Mouse (Mus musculus) megakaryocyte, adult 5-6 weeks (primary cell): Measurements from ENCODE around the gene Gm5416. TPM values are rescaled to one million over a fixed set of nuclear protein-coding genes. Genes with fewer than 3 reads are reported as not detected.
A peak's percentile ranks its signal among the peaks of the same experiment; 100 is the strongest.
"Not testable (repeated sequence)": the region's sequence is repeated elsewhere in the genome, so short reads cannot be mapped to it uniquely, and the experiment has no call there.

Experiments used
- ATAC-seq: 2 replicates; pipeline ENCODE4 v1.8.0; 2016; ENCODE audit warnings: mild to moderate bottlenecking, inconsistent platforms; ENCODE audit not compliant: poor library complexity, severe bottlenecking
- total RNA-seq, 2 experiments: library from RNA; stranded (forward) in 1 of 2; stranded (reverse) in 1 of 2; fragments of 153-499, 151-499 nt in 1 of 2; fragments of 221-1000, 200-1000 nt in 1 of 2; gene quantifications; 2 replicates each; pipeline versions ENCODE4 v1.2.3 to v1.2.4; 2015 to 2017

Gm5416 gene
- 1.0 TPM in 1 of 2 replicates, not detected in the other for total RNA-seq (2015)
- total RNA-seq (2017), result not detected in 2 replicates

DNA sequence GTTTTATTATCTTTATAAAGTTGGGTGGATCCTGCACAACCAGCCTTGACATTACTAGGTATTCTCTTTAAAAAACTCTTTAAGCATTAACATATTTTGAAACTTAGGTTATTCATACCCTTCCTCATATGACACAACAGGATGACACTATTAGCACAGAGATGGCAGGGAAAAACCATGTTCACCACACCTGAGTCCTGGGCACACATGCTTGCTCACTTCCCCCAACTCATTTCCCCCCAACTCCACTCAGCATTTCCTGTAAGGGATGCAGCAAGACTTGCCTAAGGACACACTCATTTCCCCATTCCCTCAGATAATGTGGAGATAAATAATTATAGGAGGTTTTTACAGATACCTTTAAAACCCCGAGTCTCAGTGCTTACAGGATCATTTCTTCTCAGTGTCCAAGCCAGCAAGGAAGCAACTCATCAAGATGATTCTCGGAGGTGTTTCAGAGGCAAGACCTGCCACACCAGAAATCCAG lies at the start of gene Gm5416:
Gene Gm5416 (plus strand): TSS at position 437 of the 487 bp plus-strand sequence.
- no peak for ATAC-seq

DNA sequence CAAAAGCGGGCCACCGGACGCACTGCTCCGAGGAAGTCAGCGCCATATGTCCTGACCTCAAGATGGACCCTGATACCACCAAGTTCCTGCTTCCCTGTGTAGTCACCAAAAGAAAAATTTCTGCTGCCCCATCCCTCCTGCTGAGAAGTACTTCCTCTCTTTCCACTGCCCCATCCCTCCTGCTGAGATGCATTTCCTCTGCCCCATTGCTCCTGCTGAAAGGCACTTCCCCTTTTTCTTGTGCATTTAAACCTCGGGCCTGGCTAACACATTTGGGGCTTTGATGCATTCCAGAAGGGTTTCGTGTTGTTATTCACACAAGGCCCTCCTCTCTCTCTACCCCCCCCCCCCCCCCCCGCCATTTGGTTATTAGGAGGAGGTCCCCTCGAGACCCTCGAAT lies 42.4 kb upstream of the Gm5416 start:
- not testable (repeated sequence) for ATAC-seq

DNA sequence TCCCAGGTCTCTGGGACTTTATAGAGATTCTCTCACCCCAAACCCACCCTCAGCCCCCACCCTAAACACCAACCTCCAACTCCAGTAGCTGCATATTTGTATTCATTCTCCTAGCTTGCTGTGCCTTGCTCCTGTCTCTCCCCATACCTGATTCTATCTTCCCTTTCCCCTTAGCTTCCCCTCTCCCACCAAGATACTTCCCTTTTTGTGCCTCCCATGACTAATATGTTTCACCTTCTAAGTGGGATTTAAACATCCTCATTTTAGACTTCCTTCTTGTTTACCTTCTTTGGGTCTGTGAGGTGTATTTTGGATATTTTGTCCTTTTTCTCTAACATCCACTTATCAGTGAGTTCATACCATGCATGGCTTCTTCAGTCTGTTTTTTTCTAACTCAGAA lies 34.1 kb upstream of the Gm5416 start:
- ATAC-seq, result peak; percentile 59

DNA sequence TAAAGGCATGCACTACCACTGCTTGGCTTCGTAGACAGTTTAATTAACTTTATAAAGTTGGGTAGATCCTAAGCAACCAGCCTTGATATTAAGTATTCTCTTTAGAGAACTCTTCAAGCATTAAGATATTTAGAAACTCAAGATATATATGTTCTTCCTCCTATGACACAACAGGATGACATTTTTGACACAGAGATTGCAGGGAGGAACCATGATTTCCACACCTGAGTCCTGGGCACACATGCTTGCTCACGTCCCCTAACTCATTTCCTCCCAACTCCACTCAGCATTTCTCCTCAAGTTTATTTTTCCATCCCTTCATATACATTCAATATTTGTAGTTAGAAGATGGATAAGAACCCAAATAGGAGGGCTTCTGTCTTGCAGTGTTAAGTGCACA lies 30.3 kb upstream of the Gm5416 start:
- peak; percentile 86 for ATAC-seq

DNA sequence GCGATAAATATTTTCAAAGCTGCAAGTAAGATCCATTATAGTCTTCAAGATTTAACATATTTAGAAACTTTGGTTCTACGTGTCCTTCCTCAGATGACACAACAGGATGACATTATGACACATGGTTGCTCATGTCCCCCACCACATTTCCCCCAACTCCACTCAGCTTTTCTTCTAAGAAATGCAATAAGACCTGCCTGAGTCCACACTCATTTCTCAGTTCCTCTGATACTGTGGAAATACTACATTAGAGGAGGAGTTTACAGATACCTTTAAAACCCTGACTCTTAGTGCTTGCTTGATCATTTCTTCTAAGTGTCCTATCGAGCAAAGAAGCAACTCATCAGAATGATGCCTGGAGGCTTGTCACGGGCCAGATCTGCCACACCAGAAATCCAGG lies 26.3 kb upstream of the Gm5416 start, which contains the start of gene Gm5483:
Gene Gm5483 (plus strand): TSS at position 301 of the 400 bp plus-strand sequence.
- peak; percentile 45 for ATAC-seq

DNA sequence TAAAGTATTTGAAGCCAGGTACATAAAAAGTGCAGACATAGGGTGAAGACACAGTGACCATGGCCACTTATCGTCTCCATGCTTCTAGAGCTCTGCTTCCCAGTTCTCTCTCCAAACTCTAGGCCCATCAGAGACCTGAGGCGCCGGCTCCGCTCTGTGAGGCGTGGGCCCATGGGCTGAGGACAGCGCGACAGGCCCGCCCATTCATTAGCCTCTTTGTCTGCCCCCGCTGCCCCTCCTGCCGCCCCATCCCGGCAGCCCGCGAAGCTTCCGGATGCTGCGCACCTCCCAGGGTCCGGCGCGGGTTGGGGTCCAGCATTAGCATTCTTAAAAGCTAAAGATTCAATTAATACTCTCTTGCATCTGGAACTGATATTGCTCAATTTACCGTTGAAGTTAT lies 11.0 kb upstream of the Gm5416 start:
- ATAC-seq, result no peak

DNA sequence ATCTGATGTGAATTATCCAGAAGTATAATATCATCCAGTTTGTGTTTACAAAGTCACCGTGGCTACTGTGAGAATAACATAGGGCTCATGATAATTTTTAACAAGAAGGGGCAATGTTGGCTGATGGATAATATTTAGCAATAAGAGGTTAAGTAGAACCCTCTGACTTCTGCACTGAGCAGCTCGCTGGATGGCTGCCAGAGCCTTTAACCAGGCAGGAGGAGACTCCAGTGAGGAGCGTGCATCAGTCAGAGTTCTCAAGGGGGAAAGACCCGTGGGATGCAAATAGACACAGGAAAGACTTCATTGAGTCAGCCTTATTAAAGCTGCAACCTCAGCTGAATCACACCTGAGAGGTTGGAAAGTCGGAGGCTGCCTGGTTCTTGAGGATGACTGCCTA lies 6.4 kb upstream of the Gm5416 start:
- no peak for ATAC-seq

DNA sequence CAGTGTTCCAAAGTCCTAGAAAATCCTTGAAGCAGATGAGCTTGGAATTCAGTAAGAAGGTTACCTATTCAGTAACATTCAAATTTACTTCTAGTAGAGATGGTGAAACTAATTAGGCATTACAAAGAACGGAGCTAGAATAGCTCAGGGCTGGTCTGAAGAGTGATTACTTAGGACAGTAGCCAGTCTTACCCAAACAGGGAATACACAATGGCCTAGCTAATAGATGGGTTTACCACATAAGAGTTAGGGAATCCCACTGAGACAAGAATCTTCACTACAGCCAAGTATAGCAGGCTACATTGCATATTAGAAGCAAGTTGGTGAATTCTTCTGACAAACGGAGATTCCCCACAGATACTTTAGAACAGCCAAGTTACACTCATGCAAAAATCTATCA lies 4.5 kb upstream of the Gm5416 start:
- ATAC-seq, result not testable (repeated sequence)

DNA sequence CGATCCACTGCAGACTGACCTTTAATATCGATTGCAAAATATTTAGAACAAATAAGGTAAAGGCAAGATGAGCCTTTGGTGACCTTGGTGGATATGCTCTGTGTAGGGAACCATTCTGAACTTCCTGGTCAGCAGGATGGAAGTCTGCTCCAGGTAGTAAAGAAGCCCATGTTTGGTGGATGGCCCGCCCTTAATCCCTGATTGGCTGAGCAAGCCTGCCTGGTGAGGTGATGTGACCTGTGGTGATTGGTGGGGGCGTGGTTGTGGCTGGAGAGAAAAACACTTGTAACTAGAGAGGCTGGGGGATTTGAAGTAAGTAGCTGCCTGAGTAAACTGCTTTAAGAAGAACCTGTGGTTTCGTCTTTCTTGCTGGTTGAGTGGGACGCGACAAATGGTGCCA lies 11.0 kb downstream of the Gm5416 start, which contains the start of gene 2010005H15Rik:
Gene 2010005H15Rik (plus strand): TSS at position 301 of the 400 bp plus-strand sequence.
- ATAC-seq, result not testable (repeated sequence)

DNA sequence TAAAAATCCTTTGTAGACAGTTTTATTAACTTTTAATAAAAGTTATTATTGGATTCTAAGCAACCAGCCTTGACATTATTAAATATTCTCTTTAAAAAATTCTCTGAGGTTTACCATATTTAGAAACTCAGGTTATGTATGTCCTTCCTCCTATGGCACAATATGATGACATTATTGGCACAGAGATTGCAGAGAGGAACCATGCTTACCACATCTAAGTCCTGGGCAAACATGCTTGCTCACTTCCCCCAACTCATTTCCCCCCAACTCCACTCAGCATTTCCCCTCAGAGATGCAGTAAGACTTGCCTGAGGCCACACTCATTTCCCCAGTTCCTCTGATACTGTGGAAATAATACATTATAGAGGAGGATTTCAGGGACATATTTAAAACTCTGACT lies 50.4 kb downstream of the Gm5416 start:
- ATAC-seq, result peak; percentile 63

Other genes with a start within 250 kb of the Gm5416 start
- gene Kpna1, start 231.7 kb upstream of the Gm5416 start, total RNA-seq (2015), result 36.0 and 39.1 TPM in 2 replicates
- 29.4 and 31.9 TPM in 2 replicates for gene Kpna1, start 231.7 kb upstream of the Gm5416 start, total RNA-seq (2017)
- gene Wdr5b, start 169.2 kb upstream of the Gm5416 start, total RNA-seq (2015), result 5.5 and 6.9 TPM in 2 replicates
- gene Wdr5b, start 169.2 kb upstream of the Gm5416 start, total RNA-seq (2017), result 11.7 and 12.0 TPM in 2 replicates
- 42.3 and 54.9 TPM in 2 replicates for gene Fam162a, start 138.8 kb upstream of the Gm5416 start, total RNA-seq (2015)
- 32.4 and 33.1 TPM in 2 replicates for gene Fam162a, start 138.8 kb upstream of the Gm5416 start, total RNA-seq (2017)
- gene Ccdc58, start 138.7 kb upstream of the Gm5416 start, total RNA-seq (2015), result 24.1 and 29.0 TPM in 2 replicates
- 26.9 and 31.5 TPM in 2 replicates for gene Ccdc58, start 138.7 kb upstream of the Gm5416 start, total RNA-seq (2017)
- not detected in 2 replicates for gene Csta1, start 79.2 kb upstream of the Gm5416 start, total RNA-seq (2015)
- gene Csta1, start 79.2 kb upstream of the Gm5416 start, total RNA-seq (2017), result not detected in 2 replicates
- gene Stfa2l1, start 53.6 kb upstream of the Gm5416 start, total RNA-seq (2015), result 187 and 247 TPM in 2 replicates
- gene Stfa2l1, start 53.6 kb upstream of the Gm5416 start, total RNA-seq (2017), result 52.8 and 60.3 TPM in 2 replicates
- gene Gm5483, start 26.2 kb upstream of the Gm5416 start, total RNA-seq (2015), result 135 and 136 TPM in 2 replicates
- gene Gm5483, start 26.2 kb upstream of the Gm5416 start, total RNA-seq (2017), result 136 and 159 TPM in 2 replicates
- 1.1 TPM in 1 of 2 replicates, not detected in the other for gene 2010005H15Rik, start 11.1 kb downstream of the Gm5416 start, total RNA-seq (2015)
- gene 2010005H15Rik, start 11.1 kb downstream of the Gm5416 start, total RNA-seq (2017), result not detected in 2 replicates
- gene Stfa1, start 66.5 kb downstream of the Gm5416 start, total RNA-seq (2015), result 15.0 and 16.9 TPM in 2 replicates
- gene Stfa1, start 66.5 kb downstream of the Gm5416 start, total RNA-seq (2017), result 6.9 and 10.9 TPM in 2 replicates
- 0.78 TPM in 1 of 2 replicates, not detected in the other for gene BC117090, start 123.9 kb downstream of the Gm5416 start, total RNA-seq (2015)
- gene BC117090, start 123.9 kb downstream of the Gm5416 start, total RNA-seq (2017), result not detected in 2 replicates
- gene BC100530, start 157.3 kb downstream of the Gm5416 start, total RNA-seq (2015), result 7.3 and 16.5 TPM in 2 replicates
- 5.6 and 6.5 TPM in 2 replicates for gene BC100530, start 157.3 kb downstream of the Gm5416 start, total RNA-seq (2017)
- gene Stfa2, start 198.1 kb downstream of the Gm5416 start, total RNA-seq (2015), result 21.8 and 22.7 TPM in 2 replicates
- gene Stfa2, start 198.1 kb downstream of the Gm5416 start, total RNA-seq (2017), result 1.8 and 7.9 TPM in 2 replicates
- gene Stfa3, start 245.0 kb downstream of the Gm5416 start, total RNA-seq (2015), result 15.1 and 18.2 TPM in 2 replicates
- 14.5 and 18.9 TPM in 2 replicates for gene Stfa3, start 245.0 kb downstream of the Gm5416 start, total RNA-seq (2017)